Mouse (Mus musculus): ENCODE data around the gene Prkn. TPM values are rescaled to one million over a fixed set of nuclear protein-coding genes. Genes with fewer than 3 reads are reported as not detected.

Prkn gene
- polyA plus RNA-seq, 1 experiment from 2014 or later: 2.2 TPM

- WGBS: under 1% methylated on average over 9 of the region's 9 CpGs
These were observed 1199.0 kb downstream of the Prkn start for GRCm38 (mm10) chr17:12039188-12039587.

DNA sequence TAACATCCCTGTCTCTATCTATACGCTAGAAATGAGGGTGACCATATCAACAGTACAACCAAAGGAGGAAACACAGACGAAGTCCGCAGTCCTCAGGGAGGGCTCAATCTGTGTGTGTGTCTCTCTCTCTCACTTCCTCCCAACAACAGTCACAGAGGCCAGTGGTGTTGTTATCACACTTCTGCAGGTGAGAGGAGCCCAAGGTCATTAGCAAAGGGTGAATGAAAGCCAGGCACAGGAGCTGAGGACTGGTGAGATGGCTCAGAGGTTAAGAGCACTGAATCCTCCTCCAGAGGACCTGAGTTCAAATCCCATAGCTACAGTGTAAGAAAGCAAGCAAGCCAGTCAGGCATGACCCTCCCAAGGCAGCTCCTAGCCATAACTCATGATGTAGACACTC, 1199.7 kb downstream of the Prkn start:
- no peaks in the 10 kb centered on the region for H3K9me3 ChIP-seq (replicated peaks; ENCODE audit: control insufficient read depth, low read length)
- H3K4me3 ChIP-seq (replicated peaks; ENCODE audit: low read length): no peak overlapping the region
- H3K9ac ChIP-seq (ENCODE audit: low read length): no peak overlapping the region
- WGBS: 63% methylated on average over 3 of the region's 3 CpGs
- H3K4me1 ChIP-seq (ENCODE audit: control insufficient read depth, insufficient read depth, low read length): peaks cover 3% of the 10 kb centered on the region; the same call in 1 of the 2 replicates
- no peak for ATAC-seq (ENCODE audit: insufficient read depth, low FRiP score)
- H3K27me3 ChIP-seq (ENCODE audit: control insufficient read depth, insufficient read depth, low read length): no peaks in the 10 kb centered on the region
- H3K27ac ChIP-seq (ENCODE audit: low read length): no peak overlapping the region
- no peak overlapping the region for H3K4me2 ChIP-seq (ENCODE audit: low read depth, low read length)
- no peaks in the 10 kb centered on the region for H3K36me3 ChIP-seq (ENCODE audit: control insufficient read depth, insufficient read depth, low read length)

More at GRCm38 (mm10) chr17:12039188-12039587, 1199.0 kb downstream of the Prkn start:
- H3K36me3 ChIP-seq (ENCODE audit: control insufficient read depth, insufficient read depth, low read length): no peaks in the 10 kb centered on the region
- no peak overlapping the region for H3K9ac ChIP-seq (ENCODE audit: low read length)
- no peak overlapping the region for H3K4me2 ChIP-seq (ENCODE audit: low read depth, low read length)
- no peaks in the 10 kb centered on the region for H3K4me1 ChIP-seq (ENCODE audit: control insufficient read depth, insufficient read depth, low read length)
- peak; percentile 73; the same call in 1 of the 2 replicates for ATAC-seq (ENCODE audit: insufficient read depth, low FRiP score)
- no peaks in the 10 kb centered on the region for H3K27me3 ChIP-seq (ENCODE audit: control insufficient read depth, insufficient read depth, low read length)
- no peaks in the 10 kb centered on the region for H3K9me3 ChIP-seq (replicated peaks; ENCODE audit: control insufficient read depth, low read length)
- H3K4me3 ChIP-seq (replicated peaks; ENCODE audit: low read length): no peak overlapping the region
- H3K27ac ChIP-seq (ENCODE audit: low read length): no peak overlapping the region

DNA sequence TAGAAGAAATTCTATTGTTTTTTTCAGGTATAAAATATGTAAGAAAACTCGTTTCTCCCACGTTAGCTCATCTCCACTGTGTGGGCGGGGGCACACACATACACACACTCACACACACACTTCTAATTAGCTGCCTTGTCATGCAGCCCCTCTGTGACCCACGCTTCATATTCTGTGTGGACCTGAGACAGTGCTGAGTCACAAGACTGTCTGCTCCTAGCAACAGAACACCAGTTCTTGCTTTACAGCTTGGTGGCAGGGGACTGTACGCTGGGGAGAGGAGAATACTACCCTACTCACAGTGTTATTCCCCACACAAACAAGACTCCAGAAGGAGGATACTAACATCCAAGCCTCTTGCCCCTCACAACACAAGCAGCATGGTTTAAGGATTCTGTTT, 1200.4 kb downstream of the Prkn start:
- WGBS: 89% methylated on average over 5 of the region's 5 CpGs
- no peak overlapping the region for H3K4me3 ChIP-seq (replicated peaks; ENCODE audit: low read length)

DNA sequence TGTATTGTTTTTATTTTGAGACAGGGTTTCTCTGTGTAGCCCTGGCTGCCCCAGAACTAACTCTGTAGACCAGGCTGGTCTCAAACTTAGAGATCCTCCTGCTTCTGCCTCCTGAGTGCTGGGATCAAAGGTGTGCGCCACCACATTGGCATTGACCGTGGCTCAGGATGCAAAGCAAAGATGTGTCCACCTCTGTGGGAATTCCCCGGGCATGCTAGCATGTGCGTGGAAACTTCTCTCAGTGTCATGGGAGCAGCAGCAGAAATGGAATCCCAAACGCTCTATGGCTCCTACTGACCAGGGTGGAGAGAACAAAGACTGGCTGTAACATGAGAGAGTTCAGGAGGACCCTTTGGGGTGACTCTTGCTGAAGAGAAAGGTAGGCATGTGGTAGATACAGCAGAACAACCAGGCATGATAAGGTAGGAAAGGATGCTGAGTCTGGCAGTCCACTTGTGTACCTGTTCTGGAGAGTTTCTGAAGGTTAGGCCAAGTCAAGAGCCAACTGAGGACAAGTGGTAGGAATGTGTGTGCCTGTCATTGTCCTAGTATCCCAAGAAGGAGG, 1201.0 kb downstream of the Prkn start:
- Histone ChIP-seq H3K4me1 (ENCODE audit: control insufficient read depth, insufficient read depth, low read length) (peaks cover 7% of the 10 kb centered on the region; the same call in 1 of the 2 replicates), H3K36me3 (ENCODE audit: control insufficient read depth, insufficient read depth, low read length) (no peaks in the 10 kb centered on the region), H3K9ac (ENCODE audit: low read length) (no peak overlapping the region), H3K4me2 (ENCODE audit: low read depth, low read length) (no peak overlapping the region), H3K27ac (ENCODE audit: low read length) (no peak overlapping the region), H3K9me3 (replicated peaks; ENCODE audit: control insufficient read depth, low read length) (no peaks in the 10 kb centered on the region), H3K27me3 (ENCODE audit: control insufficient read depth, insufficient read depth, low read length) (no peaks in the 10 kb centered on the region), H3K4me3 (replicated peaks; ENCODE audit: low read length) (no peak overlapping the region)
- WGBS: 91% methylated on average over 5 of the region's 5 CpGs
- no peak for ATAC-seq (ENCODE audit: insufficient read depth, low FRiP score)

More for the DNA sequence above, 1200.4 kb downstream of the Prkn start:
- peaks cover 7% of the 10 kb centered on the region; the same call in 1 of the 2 replicates for H3K4me1 ChIP-seq (ENCODE audit: control insufficient read depth, insufficient read depth, low read length)
- H3K27me3 ChIP-seq (ENCODE audit: control insufficient read depth, insufficient read depth, low read length): no peaks in the 10 kb centered on the region
- H3K9me3 ChIP-seq (replicated peaks; ENCODE audit: control insufficient read depth, low read length): no peaks in the 10 kb centered on the region
- no peak overlapping the region for H3K4me2 ChIP-seq (ENCODE audit: low read depth, low read length)
- H3K27ac ChIP-seq (ENCODE audit: low read length): no peak overlapping the region
- no peaks in the 10 kb centered on the region for H3K36me3 ChIP-seq (ENCODE audit: control insufficient read depth, insufficient read depth, low read length)
- H3K9ac ChIP-seq (ENCODE audit: low read length): no peak overlapping the region
- ATAC-seq (ENCODE audit: insufficient read depth, low FRiP score): no peak

- no peak overlapping the region for H3K9ac ChIP-seq (ENCODE audit: low read length)
- peaks cover 7% of the 10 kb centered on the region; the same call in 1 of the 2 replicates for H3K4me1 ChIP-seq (ENCODE audit: control insufficient read depth, insufficient read depth, low read length)
- no peaks in the 10 kb centered on the region for H3K36me3 ChIP-seq (ENCODE audit: control insufficient read depth, insufficient read depth, low read length)
- H3K27me3 ChIP-seq (ENCODE audit: control insufficient read depth, insufficient read depth, low read length): no peaks in the 10 kb centered on the region
- no peaks in the 10 kb centered on the region for H3K9me3 ChIP-seq (replicated peaks; ENCODE audit: control insufficient read depth, low read length)
- H3K27ac ChIP-seq (ENCODE audit: low read length): no peak overlapping the region
- no peak overlapping the region for H3K4me3 ChIP-seq (replicated peaks; ENCODE audit: low read length)
- peak; percentile 51; the same call in 1 of the 2 replicates for ATAC-seq (ENCODE audit: insufficient read depth, low FRiP score)
- no peak overlapping the region for H3K4me2 ChIP-seq (ENCODE audit: low read depth, low read length)
- 49% methylated on average over 14 of the region's 14 CpGs for WGBS
These were observed 1202.5 kb downstream of the Prkn start for GRCm38 (mm10) chr17:12042561-12043256.

GRCm38 (mm10) chr17:12044222-12044621, 1204.0 kb downstream of the Prkn start:
- 62% methylated on average over 8 of the region's 8 CpGs for WGBS
- Histone ChIP-seq H3K9me3 (replicated peaks; ENCODE audit: control insufficient read depth, low read length) (no peaks in the 10 kb centered on the region), H3K4me1 (ENCODE audit: control insufficient read depth, insufficient read depth, low read length) (peaks cover 7% of the 10 kb centered on the region; the same call in 1 of the 2 replicates), H3K27me3 (ENCODE audit: control insufficient read depth, insufficient read depth, low read length) (no peaks in the 10 kb centered on the region), H3K36me3 (ENCODE audit: control insufficient read depth, insufficient read depth, low read length) (no peaks in the 10 kb centered on the region), H3K4me3 (replicated peaks; ENCODE audit: low read length) (no peak overlapping the region), H3K27ac (ENCODE audit: low read length) (no peak overlapping the region), H3K4me2 (ENCODE audit: low read depth, low read length) (no peak overlapping the region), H3K9ac (ENCODE audit: low read length) (no peak overlapping the region)
- ATAC-seq (ENCODE audit: insufficient read depth, low FRiP score): no peak

DNA sequence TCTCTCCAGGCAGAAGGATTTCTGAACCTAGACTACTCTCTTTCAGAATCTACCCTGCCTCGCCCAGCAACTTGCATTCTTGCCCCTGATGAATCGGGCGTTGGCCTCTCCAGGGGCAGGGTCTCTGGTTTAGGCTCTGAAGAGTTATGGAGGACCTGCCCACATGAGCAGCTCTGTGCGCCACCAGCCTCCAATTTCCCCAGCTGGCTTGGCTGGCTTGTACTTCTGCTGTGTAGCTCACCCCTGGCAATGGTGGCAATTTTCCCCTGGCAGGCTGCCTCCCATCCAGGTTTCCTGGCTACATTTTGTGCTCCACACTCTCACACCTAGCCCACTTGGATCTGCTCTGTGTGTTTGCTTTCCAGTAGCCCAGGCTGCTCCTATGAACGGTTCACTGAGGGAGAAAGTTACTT, 1205.7 kb downstream of the Prkn start:
- no peaks in the 10 kb centered on the region for H3K9me3 ChIP-seq (replicated peaks; ENCODE audit: control insufficient read depth, low read length)
- peaks cover 7% of the 10 kb centered on the region; the same call in 1 of the 2 replicates for H3K4me1 ChIP-seq (ENCODE audit: control insufficient read depth, insufficient read depth, low read length)
- 52% methylated on average over 5 of the region's 5 CpGs for WGBS
- H3K4me3 ChIP-seq (replicated peaks; ENCODE audit: low read length): no peak overlapping the region
- no peak for ATAC-seq (ENCODE audit: insufficient read depth, low FRiP score)
- no peaks in the 10 kb centered on the region for H3K36me3 ChIP-seq (ENCODE audit: control insufficient read depth, insufficient read depth, low read length)
- H3K4me2 ChIP-seq (ENCODE audit: low read depth, low read length): no peak overlapping the region
- no peaks in the 10 kb centered on the region for H3K27me3 ChIP-seq (ENCODE audit: control insufficient read depth, insufficient read depth, low read length)
- no peak overlapping the region for H3K9ac ChIP-seq (ENCODE audit: low read length)
- no peak overlapping the region for H3K27ac ChIP-seq (ENCODE audit: low read length)

- H3K4me2 ChIP-seq (ENCODE audit: low read depth, low read length): no peak overlapping the region
- no peak overlapping the region for H3K27ac ChIP-seq (ENCODE audit: low read length)
- H3K36me3 ChIP-seq (ENCODE audit: control insufficient read depth, insufficient read depth, low read length): no peaks in the 10 kb centered on the region
- 77% methylated on average over 7 of the region's 7 CpGs for WGBS
- no peaks in the 10 kb centered on the region for H3K27me3 ChIP-seq (ENCODE audit: control insufficient read depth, insufficient read depth, low read length)
- ATAC-seq (ENCODE audit: insufficient read depth, low FRiP score): no peak
- H3K9me3 ChIP-seq (replicated peaks; ENCODE audit: control insufficient read depth, low read length): no peaks in the 10 kb centered on the region
- H3K4me3 ChIP-seq (replicated peaks; ENCODE audit: low read length): no peak overlapping the region
- H3K9ac ChIP-seq (ENCODE audit: low read length): no peak overlapping the region
- peaks cover 7% of the 10 kb centered on the region; the same call in 1 of the 2 replicates for H3K4me1 ChIP-seq (ENCODE audit: control insufficient read depth, insufficient read depth, low read length)
These were observed 1206.8 kb downstream of the Prkn start for GRCm38 (mm10) chr17:12047032-12047431.

DNA sequence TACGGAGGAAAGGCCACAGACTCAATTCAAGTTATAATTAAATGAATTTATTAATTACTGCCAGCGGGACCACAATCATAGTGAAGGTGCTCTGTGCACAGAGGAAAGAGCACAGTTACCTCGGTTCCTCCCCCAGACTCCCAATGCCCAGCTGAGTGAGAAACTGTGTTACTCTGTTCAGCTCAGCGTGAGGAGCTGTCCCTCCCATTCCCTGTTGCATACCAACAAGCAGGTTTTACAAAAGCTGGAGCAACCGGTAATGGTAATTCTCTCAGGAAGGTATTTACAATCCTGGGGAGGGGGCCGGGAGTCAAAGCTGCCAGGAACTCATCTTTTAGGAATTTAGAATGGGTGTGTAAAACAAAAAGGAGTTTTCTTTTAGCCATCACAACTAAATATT, 1207.3 kb downstream of the Prkn start:
- 43% methylated on average over 6 of the region's 6 CpGs for WGBS
- no peak overlapping the region for H3K4me2 ChIP-seq (ENCODE audit: low read depth, low read length)
- ATAC-seq (ENCODE audit: insufficient read depth, low FRiP score): no peak
- no peaks in the 10 kb centered on the region for H3K27me3 ChIP-seq (ENCODE audit: control insufficient read depth, insufficient read depth, low read length)
- no peaks in the 10 kb centered on the region for H3K36me3 ChIP-seq (ENCODE audit: control insufficient read depth, insufficient read depth, low read length)
- no peaks in the 10 kb centered on the region for H3K9me3 ChIP-seq (replicated peaks; ENCODE audit: control insufficient read depth, low read length)
- no peak overlapping the region for H3K4me3 ChIP-seq (replicated peaks; ENCODE audit: low read length)
- no peak overlapping the region for H3K9ac ChIP-seq (ENCODE audit: low read length)
- H3K27ac ChIP-seq (ENCODE audit: low read length): no peak overlapping the region
- peaks cover 7% of the 10 kb centered on the region; the same call in 1 of the 2 replicates for H3K4me1 ChIP-seq (ENCODE audit: control insufficient read depth, insufficient read depth, low read length)

Measured in stomach, embryonic 16.5 days (tissue).